Mouse (Mus musculus) small intestine, adult 2 months (tissue): ENCODE measurements around the gene Glis2.

ENCODE experiments used
- CTCF ChIP-seq: fragments of 200-500 bp; IDR thresholded peaks from 2 replicates; pipeline ENCODE4 v1.5.1; 2012; ENCODE audit warnings: low read depth, mild to moderate bottlenecking, control low read depth, inconsistent platforms, low read length, moderate library complexity, mixed read lengths; ENCODE audit not compliant: insufficient replicate concordance, insufficient read length; ENCODE audit errors: extremely low read depth
- POLR2A ChIP-seq: fragments of 200-500 bp; IDR thresholded peaks from 2 replicates; pipeline ENCODE4 v1.6.1; 2012; ENCODE audit warnings: low read depth, mild to moderate bottlenecking, control low read depth, inconsistent platforms, low read length, moderate library complexity

DNA sequence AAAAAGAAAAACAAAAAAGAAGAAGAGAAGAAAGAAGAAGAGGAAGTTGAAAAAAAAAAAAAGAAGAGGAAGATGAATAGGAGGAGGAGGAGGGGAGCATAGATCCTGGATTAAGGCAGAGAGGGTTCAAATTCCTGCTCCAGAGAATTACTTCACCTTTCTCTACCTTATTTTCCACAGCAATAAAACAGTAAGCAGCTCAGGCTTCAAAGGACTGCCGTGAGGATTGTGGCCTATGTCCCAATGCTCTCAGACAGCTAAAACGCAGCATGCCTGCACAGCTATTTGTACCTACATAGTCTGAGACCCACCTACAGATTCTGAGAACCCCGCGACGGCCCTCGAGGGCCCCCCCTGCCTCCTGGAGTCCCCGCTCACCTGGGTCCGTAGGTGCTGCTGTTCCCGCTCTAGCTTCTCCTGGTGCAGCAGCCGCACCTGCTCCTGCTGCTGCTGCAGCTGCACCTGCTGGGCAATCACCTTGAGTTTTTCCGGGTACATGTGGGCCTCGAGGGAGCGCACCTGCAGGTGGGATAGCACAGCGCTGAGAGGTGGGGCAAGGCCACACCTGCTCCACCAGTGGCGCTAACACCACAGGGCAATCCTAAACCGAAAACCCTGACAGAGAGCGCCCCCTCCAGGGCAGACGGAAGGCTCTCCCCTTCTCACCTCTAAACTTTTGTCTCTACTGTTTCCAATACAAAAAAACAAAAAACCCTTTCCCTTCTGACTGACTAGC is 45.4 kb upstream of the Glis2 start:
- peak; percentile 71 for TF ChIP-seq CTCF
- TF ChIP-seq POLR2A: no peak
